Mouse (Mus musculus) stomach, embryonic 16.5 days (tissue): Measurements from ENCODE around the gene D430042O09Rik. TPM values are rescaled to one million over a fixed set of nuclear protein-coding genes. Genes with fewer than 3 reads are reported as not detected.

ENCODE experiments used
- ATAC-seq: fragments of 200-750 bp; cut with Nextera tagmentation; 2 replicates; pipeline ENCODE4 v1.8.0; 2017; ENCODE audit warnings: moderate number of reproducible peaks, moderate TSS enrichment; ENCODE audit not compliant: insufficient read depth, low FRiP score
- H3K27ac ChIP-seq: fragments of 300-500 bp; sonication (generic); 2 replicates; pipeline ENCODE4 v1.5.1; 2014; ENCODE audit warnings: low read length
- H3K27me3 ChIP-seq: fragments of 300-500 bp; sonication (generic); 2 replicates; pipeline ENCODE4 v1.6.1; 2014; ENCODE audit warnings: low read length, control low read depth, mixed read lengths; ENCODE audit not compliant: control insufficient read depth, insufficient read depth
- H3K36me3 ChIP-seq: fragments of 300-500 bp; sonication (generic); 2 replicates; pipeline ENCODE4 v1.6.1; 2014; ENCODE audit warnings: low read length; ENCODE audit not compliant: control insufficient read depth, insufficient read depth
- H3K4me1 ChIP-seq: fragments of 300-500 bp; sonication (generic); 2 replicates; pipeline ENCODE4 v1.6.1; 2014; ENCODE audit warnings: low read length, control low read depth, mixed read lengths; ENCODE audit not compliant: control insufficient read depth, insufficient read depth
- H3K4me2 ChIP-seq: fragments of 300-500 bp; sonication (generic); 2 replicates; pipeline ENCODE4 v1.6.1; 2014; ENCODE audit warnings: low read depth, low read length, mixed read lengths
- H3K4me3 ChIP-seq: fragments of 300-500 bp; sonication (generic); replicated peaks from 2 replicates; pipeline ENCODE4 v1.5.1; 2014; ENCODE audit warnings: mild to moderate bottlenecking, low read length
- H3K9ac ChIP-seq: fragments of 300-500 bp; sonication (generic); 2 replicates; pipeline ENCODE4 v1.6.1; 2014; ENCODE audit warnings: low read length
- H3K9me3 ChIP-seq: fragments of 300-500 bp; sonication (generic); replicated peaks from 2 replicates; pipeline ENCODE4 v1.6.1; 2016; ENCODE audit warnings: low read length, control low read depth; ENCODE audit not compliant: control insufficient read depth
- WGBS: fragments of 180-500 bp; shearing (Covaris S2); extraction: QIAGEN DNeasy Blood & Tissue Kit; methylation state at CpG from one replicate; pipeline ENCODE4 v1.1.7; 2014; 5-methylcytosine and 5-hydroxymethylcytosine counted together
- polyA plus RNA-seq: library from polyadenylated mRNA; unstranded; fragments of >200 nt; fragmentation: Nextera tagmentation; extraction: Ambion mirVana; gene quantifications from 2 replicates; pipeline ENCODE4 v1.2.1, GENCODE M21; 2015

The D430042O09Rik gene
- polyA plus RNA-seq, 1 experiment from 2014 or later, result 8.5 TPM

- H3K4me3 ChIP-seq, result no peak overlapping the region
- no peak overlapping the region for H3K9ac ChIP-seq
- H3K4me2 ChIP-seq, result no peak overlapping the region
- no peak; the same call in 1 of the 2 replicates for ATAC-seq
- H3K27ac ChIP-seq, result no peak overlapping the region
- H3K36me3 ChIP-seq, result no peaks in the 10 kb centered on the region
- no peaks in the 10 kb centered on the region for H3K27me3 ChIP-seq
- no peaks in the 10 kb centered on the region for H3K9me3 ChIP-seq
- H3K4me1 ChIP-seq, result peaks cover 22% of the 10 kb centered on the region; the same call in 1 of the 2 replicates
- WGBS, result 73% methylated on average over 3 of the region's 3 CpGs
Observed at GRCm38 (mm10) chr7:125868570-125868969, 160.9 kb downstream of the D430042O09Rik start.

- no peak overlapping the region for H3K27ac ChIP-seq
Observed at GRCm38 (mm10) chr7:125871404-125872201, 163.9 kb downstream of the D430042O09Rik start.

GRCm38 (mm10) chr7:125872202-125872580, 164.5 kb downstream of the D430042O09Rik start:
- ATAC-seq, result 0 out of 2 replicates have a peak, but pooled peaks have one; percentile 3
- no peak overlapping the region for H3K27ac ChIP-seq

More at GRCm38 (mm10) chr7:125871404-125872201, 163.9 kb downstream of the D430042O09Rik start:
- peak; percentile 15; the same call in 1 of the 2 replicates for ATAC-seq
- H3K36me3 ChIP-seq, result no peaks in the 10 kb centered on the region
- H3K4me1 ChIP-seq, result peaks cover 7% of the 10 kb centered on the region; the same call in 1 of the 2 replicates
- no peaks in the 10 kb centered on the region for H3K27me3 ChIP-seq
- 41% methylated on average over 12 of the region's 12 CpGs for WGBS
- 0 out of 2 replicates have a peak overlapping the region, but pooled peaks have one; percentile 19 for H3K9ac ChIP-seq
- H3K4me3 ChIP-seq, result no peak overlapping the region
- H3K9me3 ChIP-seq, result no peaks in the 10 kb centered on the region
- H3K4me2 ChIP-seq, result no peak overlapping the region

GRCm38 (mm10) chr7:125872874-125873273, 165.2 kb downstream of the D430042O09Rik start:
- Histone ChIP-seq H3K4me3 (no peak overlapping the region), H3K9me3 (no peaks in the 10 kb centered on the region), H3K36me3 (no peaks in the 10 kb centered on the region), H3K27ac (no peak overlapping the region), H3K27me3 (no peaks in the 10 kb centered on the region), H3K4me1 (peaks cover 7% of the 10 kb centered on the region; the same call in 1 of the 2 replicates), H3K4me2 (no peak overlapping the region), H3K9ac (no peak overlapping the region)
- ATAC-seq, result no peak
- WGBS, result 77% methylated on average over 3 of the region's 3 CpGs

More at GRCm38 (mm10) chr7:125872202-125872580, 164.5 kb downstream of the D430042O09Rik start:
- H3K4me2 ChIP-seq, result no peak overlapping the region
- H3K27me3 ChIP-seq, result no peaks in the 10 kb centered on the region
- H3K4me1 ChIP-seq, result peaks cover 7% of the 10 kb centered on the region; the same call in 1 of the 2 replicates
- H3K9me3 ChIP-seq, result no peaks in the 10 kb centered on the region
- no peaks in the 10 kb centered on the region for H3K36me3 ChIP-seq
- H3K4me3 ChIP-seq, result no peak overlapping the region
- 62% methylated on average over 6 of the region's 6 CpGs for WGBS
- H3K9ac ChIP-seq, result no peak overlapping the region

GRCm38 (mm10) chr7:125873971-125874495, 166.3 kb downstream of the D430042O09Rik start:
- ATAC-seq, result no peak; the same call in 1 of the 2 replicates
- 61% methylated on average over 6 of the region's 6 CpGs for WGBS

GRCm38 (mm10) chr7:125878040-125878439, 170.4 kb downstream of the D430042O09Rik start:
- no peaks in the 10 kb centered on the region for H3K27me3 ChIP-seq
- no peak for ATAC-seq
- WGBS, result 58% methylated on average over 4 of the region's 4 CpGs

More at GRCm38 (mm10) chr7:125873971-125874495, 166.3 kb downstream of the D430042O09Rik start:
- Histone ChIP-seq H3K9me3 (no peaks in the 10 kb centered on the region), H3K4me1 (peaks cover 7% of the 10 kb centered on the region; the same call in 1 of the 2 replicates), H3K27me3 (no peaks in the 10 kb centered on the region), H3K27ac (no peak overlapping the region), H3K4me2 (no peak overlapping the region), H3K4me3 (no peak overlapping the region), H3K9ac (no peak overlapping the region), H3K36me3 (no peaks in the 10 kb centered on the region)

GRCm38 (mm10) chr7:125883232-125883631, 175.5 kb downstream of the D430042O09Rik start:
- Histone ChIP-seq H3K4me3 (no peak overlapping the region), H3K36me3 (no peaks in the 10 kb centered on the region), H3K9ac (no peak overlapping the region), H3K27me3 (no peaks in the 10 kb centered on the region), H3K9me3 (no peaks in the 10 kb centered on the region), H3K4me2 (no peak overlapping the region), H3K27ac (no peak overlapping the region), H3K4me1 (no peaks in the 10 kb centered on the region; the same call in 1 of the 2 replicates)
- ATAC-seq, result no peak
- 75% methylated on average over 2 of the region's 2 CpGs for WGBS

More at GRCm38 (mm10) chr7:125878040-125878439, 170.4 kb downstream of the D430042O09Rik start:
- H3K4me2 ChIP-seq, result no peak overlapping the region
- H3K9me3 ChIP-seq, result no peaks in the 10 kb centered on the region
- no peak overlapping the region for H3K4me3 ChIP-seq
- H3K4me1 ChIP-seq, result no peaks in the 10 kb centered on the region
- H3K27ac ChIP-seq, result no peak overlapping the region
- no peaks in the 10 kb centered on the region for H3K36me3 ChIP-seq
- H3K9ac ChIP-seq, result no peak overlapping the region

- Histone ChIP-seq H3K9me3 (no peaks in the 10 kb centered on the region), H3K9ac (no peak overlapping the region), H3K4me2 (no peak overlapping the region), H3K27ac (no peak overlapping the region), H3K4me3 (no peak overlapping the region), H3K36me3 (no peaks in the 10 kb centered on the region), H3K27me3 (no peaks in the 10 kb centered on the region), H3K4me1 (no peaks in the 10 kb centered on the region; the same call in 1 of the 2 replicates)
- no peak for ATAC-seq
- 73% methylated on average over 4 of the region's 4 CpGs for WGBS
Observed at GRCm38 (mm10) chr7:125886116-125886680, 178.5 kb downstream of the D430042O09Rik start.

- Histone ChIP-seq H3K4me1 (no peaks in the 10 kb centered on the region; the same call in 1 of the 2 replicates), H3K36me3 (no peaks in the 10 kb centered on the region), H3K27ac (no peak overlapping the region), H3K9me3 (no peaks in the 10 kb centered on the region), H3K4me2 (no peak overlapping the region), H3K9ac (no peak overlapping the region), H3K27me3 (no peaks in the 10 kb centered on the region), H3K4me3 (no peak overlapping the region)
- no peak for ATAC-seq
- 53% methylated on average over 4 of the region's 4 CpGs for WGBS
Observed at GRCm38 (mm10) chr7:125887124-125887523, 179.4 kb downstream of the D430042O09Rik start.
